Mouse (Mus musculus): ENCODE results near the gene Lin52. TPM values are rescaled to one million over a fixed set of nuclear protein-coding genes. Genes with fewer than 3 reads are reported as not detected.

Lin52 gene
- polyA plus RNA-seq, 1 experiment = 4.5 TPM

DNA sequence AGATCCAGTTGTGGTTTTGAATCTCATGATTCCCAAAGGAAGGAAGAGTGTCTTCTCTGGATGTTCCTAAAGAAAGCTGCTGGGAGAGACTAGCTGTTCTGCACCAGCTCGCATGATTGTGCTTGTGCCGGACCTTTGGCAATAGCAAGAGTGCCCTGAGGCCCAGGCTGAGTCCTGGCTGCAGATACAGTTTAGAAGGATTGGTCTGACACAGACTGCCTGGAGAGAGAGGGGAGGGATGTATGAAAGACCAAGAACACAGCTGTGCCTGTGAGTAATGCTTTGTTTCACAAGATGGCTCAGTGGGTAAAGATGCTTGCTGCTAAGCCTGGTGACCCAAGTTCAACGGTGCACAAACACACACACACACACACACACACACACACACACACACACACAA, 11.6 kb downstream of the Lin52 start:
- Histone ChIP-seq H3K27ac (ENCODE audit: insufficient read depth, low read length) (no peak overlapping the region), H3K4me3 (ENCODE audit: extremely low read depth, insufficient read depth, insufficient read length) (no peak overlapping the region), H3K36me3 (ENCODE audit: control insufficient read depth, insufficient read depth, low read length) (peaks cover 24% of the 10 kb centered on the region), H3K27me3 (ENCODE audit: control insufficient read depth, insufficient read depth, low read length) (no peaks in the 10 kb centered on the region), H3K4me1 (ENCODE audit: control insufficient read depth, insufficient read depth, insufficient read length) (no peaks in the 10 kb centered on the region)
- 95% methylated on average over 3 of the region's 3 CpGs for WGBS
- TF ChIP-seq POLR2A (IDR thresholded peaks at IDR 0.05; ENCODE audit: low read depth, low read length) (no peak), CTCF (IDR thresholded peaks at IDR 0.05; ENCODE audit: extremely low read depth, insufficient read depth, insufficient read length, insufficient replicate concordance) (no peak)
- DNase-seq (ENCODE audit: low read depth in 1 of 2, low spot score in 2 of 2) = no peak

DNA sequence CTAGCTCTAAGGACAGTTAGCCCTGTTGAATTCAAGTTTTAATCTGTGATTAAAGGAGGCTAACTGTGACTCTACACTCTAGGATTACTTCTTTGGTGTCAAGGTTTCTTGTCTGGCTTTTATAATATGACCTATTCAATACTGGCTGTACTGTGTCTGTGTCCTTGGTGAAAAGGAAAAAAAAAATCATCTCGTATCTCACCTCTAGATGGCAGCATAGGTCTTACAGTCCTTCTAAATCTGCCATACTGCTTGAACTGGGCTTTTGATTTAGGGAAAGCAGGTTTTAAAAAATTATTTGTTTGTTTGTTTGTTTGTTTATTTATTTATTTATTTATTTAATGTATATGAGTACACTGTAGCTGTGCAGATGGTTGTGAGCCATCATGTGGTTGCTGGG, 17.5 kb downstream of the Lin52 start:
- WGBS = 2% methylated on average over 1 of the region's 1 CpGs

DNA sequence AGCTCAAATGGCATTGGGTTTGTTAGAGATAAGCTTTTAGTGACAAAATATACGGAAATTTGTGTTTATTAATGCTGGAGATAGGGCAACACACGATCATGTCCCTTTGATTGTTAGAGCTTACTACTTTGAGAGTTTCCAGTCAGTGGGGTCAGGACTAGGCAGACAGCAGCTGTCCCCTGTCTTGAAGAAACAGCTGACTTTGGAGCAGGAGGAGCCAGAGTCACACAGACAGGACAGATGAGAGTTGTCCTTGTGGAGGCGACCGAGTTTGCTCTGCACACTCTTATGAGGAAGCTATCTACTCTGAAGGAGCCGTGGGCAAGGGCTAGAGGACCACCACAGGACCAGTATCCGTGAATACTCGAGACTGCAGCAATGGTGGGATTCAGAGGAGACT, 27.7 kb downstream of the Lin52 start:
- Histone ChIP-seq H3K4me1 (ENCODE audit: control insufficient read depth, insufficient read depth, insufficient read length) (no peaks in the 10 kb centered on the region), H3K36me3 (ENCODE audit: control insufficient read depth, insufficient read depth, low read length) (no peaks in the 10 kb centered on the region; the same call in 1 of the 2 replicates), H3K4me3 (ENCODE audit: extremely low read depth, insufficient read depth, insufficient read length) (no peak overlapping the region), H3K27ac (ENCODE audit: insufficient read depth, low read length) (no peak overlapping the region), H3K27me3 (ENCODE audit: control insufficient read depth, insufficient read depth, low read length) (no peaks in the 10 kb centered on the region)
- TF ChIP-seq CTCF (IDR thresholded peaks at IDR 0.05; ENCODE audit: extremely low read depth, insufficient read depth, insufficient read length, insufficient replicate concordance) (no peak), POLR2A (IDR thresholded peaks at IDR 0.05; ENCODE audit: low read depth, low read length) (no peak)
- WGBS = 91% methylated on average over 7 of the region's 7 CpGs
- DNase-seq (ENCODE audit: low read depth in 1 of 2, low spot score in 2 of 2) = no peak

More for the DNA sequence above, 17.5 kb downstream of the Lin52 start:
- Histone ChIP-seq H3K27me3 (ENCODE audit: control insufficient read depth, insufficient read depth, low read length) (no peaks in the 10 kb centered on the region), H3K27ac (ENCODE audit: insufficient read depth, low read length) (no peak overlapping the region), H3K36me3 (ENCODE audit: control insufficient read depth, insufficient read depth, low read length) (peaks cover 9% of the 10 kb centered on the region), H3K4me1 (ENCODE audit: control insufficient read depth, insufficient read depth, insufficient read length) (no peaks in the 10 kb centered on the region), H3K4me3 (ENCODE audit: extremely low read depth, insufficient read depth, insufficient read length) (no peak overlapping the region)
- peak in 1 of 2 experiments; percentile 33 for DNase-seq (ENCODE audit: low read depth in 1 of 2, low spot score in 2 of 2)
- TF ChIP-seq POLR2A (IDR thresholded peaks at IDR 0.05; ENCODE audit: low read depth, low read length) (no peak), CTCF (IDR thresholded peaks at IDR 0.05; ENCODE audit: extremely low read depth, insufficient read depth, insufficient read length, insufficient replicate concordance) (no peak)

DNA sequence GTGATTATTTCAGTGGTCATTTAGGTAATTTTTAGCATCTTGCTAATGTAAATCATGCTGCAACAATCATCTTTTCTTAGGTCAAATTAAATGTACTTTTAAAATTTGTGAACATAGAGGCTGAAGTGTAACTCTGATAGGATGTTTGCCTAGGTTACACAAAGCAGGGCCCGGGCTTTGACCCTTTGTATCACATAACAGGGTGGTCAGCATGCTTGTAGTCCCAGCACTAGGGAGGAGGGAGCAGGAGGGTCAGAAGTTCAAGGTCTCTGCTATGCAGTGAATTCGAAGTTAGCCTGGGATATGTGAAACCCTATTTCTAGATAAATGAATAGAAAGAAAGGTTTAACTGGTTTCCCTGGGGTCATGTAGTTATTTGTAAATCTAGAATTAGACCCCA, 30.0 kb downstream of the Lin52 start:
- H3K4me3 ChIP-seq (ENCODE audit: extremely low read depth, insufficient read depth, insufficient read length) = no peak overlapping the region
- TF ChIP-seq POLR2A (IDR thresholded peaks at IDR 0.05; ENCODE audit: low read depth, low read length) = no peak
- TF ChIP-seq CTCF (IDR thresholded peaks at IDR 0.05; ENCODE audit: extremely low read depth, insufficient read depth, insufficient read length, insufficient replicate concordance) = no peak
- 90% methylated on average over 2 of the region's 2 CpGs for WGBS
- no peaks in the 10 kb centered on the region; the same call in 1 of the 2 replicates for H3K36me3 ChIP-seq (ENCODE audit: control insufficient read depth, insufficient read depth, low read length)
- H3K27ac ChIP-seq (ENCODE audit: insufficient read depth, low read length) = no peak overlapping the region
- DNase-seq (ENCODE audit: low read depth in 1 of 2, low spot score in 2 of 2) = no peak
- H3K4me1 ChIP-seq (ENCODE audit: control insufficient read depth, insufficient read depth, insufficient read length) = no peaks in the 10 kb centered on the region
- no peaks in the 10 kb centered on the region for H3K27me3 ChIP-seq (ENCODE audit: control insufficient read depth, insufficient read depth, low read length)

DNA sequence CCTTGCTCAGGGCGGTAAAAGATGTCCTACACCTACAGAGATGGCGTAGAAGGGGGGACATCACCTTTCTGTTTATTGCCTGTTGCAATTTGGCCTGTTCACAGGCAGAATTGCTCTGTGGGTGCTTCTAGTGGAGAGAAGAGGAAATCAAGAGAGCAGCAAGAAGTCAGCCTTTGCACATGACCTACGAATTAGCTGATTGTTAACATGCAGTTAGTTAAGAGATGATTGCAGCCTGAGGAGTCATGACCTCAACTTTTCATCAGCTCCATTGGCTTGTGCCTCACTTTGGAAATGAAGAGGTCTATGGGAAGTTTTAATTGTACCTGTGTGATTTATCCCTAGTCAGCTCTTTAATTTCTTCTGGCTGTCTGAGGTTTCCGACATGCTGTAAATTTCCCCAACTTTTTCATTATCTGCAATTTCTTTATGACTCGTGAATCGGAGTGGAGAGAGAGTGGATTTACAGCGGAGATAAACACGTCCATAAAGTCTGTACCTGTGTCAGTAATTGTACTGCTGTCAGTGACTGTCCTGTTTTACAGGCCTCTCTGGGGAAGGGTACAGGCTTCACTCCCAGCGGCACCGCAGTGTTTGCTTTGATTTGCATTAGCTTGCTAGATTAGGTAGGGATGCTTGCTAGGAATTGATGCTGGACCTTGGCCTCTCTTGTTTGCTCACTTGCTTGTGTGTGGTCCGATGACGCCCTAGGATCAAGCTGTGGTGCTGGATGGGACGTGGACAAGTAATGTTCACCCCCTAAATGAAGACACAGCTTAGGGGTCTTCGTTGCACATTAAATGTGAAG, 31.8 kb downstream of the Lin52 start:
- no peak overlapping the region for H3K27ac ChIP-seq (ENCODE audit: insufficient read depth, low read length)

DNA sequence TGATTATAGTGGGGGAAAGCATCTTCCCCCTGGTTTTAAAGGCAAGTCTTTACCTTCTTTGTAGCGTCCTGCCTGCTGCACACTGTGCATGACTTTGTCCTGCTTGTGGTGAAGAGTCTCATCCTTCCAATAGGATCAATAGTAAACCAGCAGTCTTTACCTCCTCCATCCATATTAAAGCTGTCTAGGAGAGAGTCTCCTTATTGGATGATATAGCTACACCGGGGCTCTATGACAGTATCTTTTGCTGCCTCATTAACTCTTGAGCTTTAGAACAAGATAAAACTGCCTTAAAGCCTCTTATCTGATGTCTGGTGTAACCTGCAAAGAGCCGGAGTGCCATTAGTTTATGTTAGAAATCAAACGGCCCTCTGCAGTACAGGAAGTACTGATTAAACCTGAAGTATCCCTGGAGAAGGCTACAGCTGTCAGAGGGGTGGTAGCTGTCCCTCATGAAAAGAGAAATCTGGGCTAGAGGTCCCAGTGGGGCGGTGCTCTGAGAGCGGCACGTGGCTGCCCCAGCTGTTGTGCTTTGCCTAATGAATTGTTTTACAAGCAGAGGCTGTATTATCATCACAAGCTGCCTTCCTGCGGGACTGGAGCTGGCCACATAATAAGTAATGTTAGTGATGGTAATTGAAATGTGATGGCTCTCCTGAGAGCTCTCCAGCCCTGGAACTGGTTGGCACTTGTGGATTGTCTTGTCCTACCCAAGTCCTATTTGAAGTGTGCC, 36.3 kb downstream of the Lin52 start:
- DNase-seq (ENCODE audit: low read depth in 1 of 2, low spot score in 2 of 2) = no peak
- Histone ChIP-seq H3K4me3 (ENCODE audit: extremely low read depth, insufficient read depth, insufficient read length) (no peak overlapping the region), H3K27me3 (ENCODE audit: control insufficient read depth, insufficient read depth, low read length) (no peaks in the 10 kb centered on the region), H3K27ac (ENCODE audit: insufficient read depth, low read length) (no peak overlapping the region), H3K4me1 (ENCODE audit: control insufficient read depth, insufficient read depth, insufficient read length) (no peaks in the 10 kb centered on the region; the same call in 1 of the 2 replicates), H3K36me3 (ENCODE audit: control insufficient read depth, insufficient read depth, low read length) (peaks cover 1% of the 10 kb centered on the region; the same call in 1 of the 2 replicates)
- TF ChIP-seq POLR2A (IDR thresholded peaks at IDR 0.05; ENCODE audit: low read depth, low read length) = no peak
- TF ChIP-seq CTCF (IDR thresholded peaks at IDR 0.05; ENCODE audit: extremely low read depth, insufficient read depth, insufficient read length, insufficient replicate concordance) = no peak
- 67% methylated on average over 8 of the region's 8 CpGs for WGBS

More for the DNA sequence above, 31.8 kb downstream of the Lin52 start:
- Histone ChIP-seq H3K36me3 (ENCODE audit: control insufficient read depth, insufficient read depth, low read length) (no peaks in the 10 kb centered on the region), H3K27me3 (ENCODE audit: control insufficient read depth, insufficient read depth, low read length) (no peaks in the 10 kb centered on the region), H3K4me1 (ENCODE audit: control insufficient read depth, insufficient read depth, insufficient read length) (no peaks in the 10 kb centered on the region; the same call in 1 of the 2 replicates), H3K4me3 (ENCODE audit: extremely low read depth, insufficient read depth, insufficient read length) (no peak overlapping the region)
- no peak for DNase-seq (ENCODE audit: low read depth in 1 of 2, low spot score in 2 of 2)
- TF ChIP-seq CTCF (IDR thresholded peaks at IDR 0.05; ENCODE audit: extremely low read depth, insufficient read depth, insufficient read length, insufficient replicate concordance) = no peak
- no peak for TF ChIP-seq POLR2A (IDR thresholded peaks at IDR 0.05; ENCODE audit: low read depth, low read length)
- WGBS = 95% methylated on average over 14 of the region's 14 CpGs

Data from spleen, adult 2 months (tissue).